Mouse (Mus musculus) brain, embryonic 14.5 days (tissue): ENCODE results near the gene Lhx4.

Experiments
- CTCF ChIP-seq: fragments of 200-500 bp; IDR thresholded peaks from 2 replicates; pipeline ENCODE4 v1.5.1; 2012; ENCODE audit warnings: inconsistent platforms, mild to moderate bottlenecking, moderate library complexity, borderline replicate concordance; ENCODE audit not compliant: insufficient read depth, insufficient read length; ENCODE audit errors: extremely low read depth
- POLR2A ChIP-seq: fragments of 200-500 bp; IDR thresholded peaks from 2 replicates; pipeline ENCODE4 v1.6.1; 2012; ENCODE audit warnings: mild to moderate bottlenecking, inconsistent platforms, borderline replicate concordance; ENCODE audit not compliant: poor library complexity, insufficient read depth, insufficient read length, severe bottlenecking; ENCODE audit errors: extremely low read depth

DNA sequence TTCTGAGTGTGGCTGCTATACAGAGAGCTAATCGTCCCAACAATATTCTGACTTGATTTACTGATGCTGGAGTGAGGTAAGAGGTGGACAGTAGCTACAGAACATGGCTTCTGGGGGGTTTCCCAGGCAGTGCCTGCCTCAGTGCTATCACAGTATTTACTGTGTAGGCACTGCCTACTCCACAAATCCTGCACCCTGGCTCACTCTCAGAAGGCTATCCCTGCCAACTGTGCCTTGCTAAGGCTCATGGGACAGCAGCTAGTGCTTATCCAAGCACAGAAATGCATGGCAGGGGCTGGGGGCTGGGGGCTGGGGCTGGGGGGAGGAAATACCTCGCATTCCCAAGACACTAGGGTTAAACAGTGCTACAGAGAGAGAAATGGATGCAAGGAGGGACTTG lies 38.2 kb downstream of the Lhx4 start:
- no peak for TF ChIP-seq POLR2A
- no peak for TF ChIP-seq CTCF
